Mouse (Mus musculus): ENCODE measurements around the gene 1700020N15Rik. TPM values are rescaled to one million over a fixed set of nuclear protein-coding genes. Genes with fewer than 3 reads are reported as not detected.
"Not testable (repeated sequence)": the region's sequence is repeated elsewhere in the genome, so short reads cannot be mapped to it uniquely, and the experiment has no call there.

1700020N15Rik gene
- not detected in 2 replicates for total RNA-seq (2014; rRNA removed)
- polyA plus RNA-seq (2015; fragmentation: Nextera tagmentation; extraction: Ambion mirVana): not detected in 2 replicates

GRCm38 (mm10) chrX:69945000-69945399 is at the start of gene 1700020N15Rik:
TSS of gene 1700020N15Rik (plus strand) at chrX:69945300.
- ATAC-seq (ENCODE audit: low FRiP score): not testable (repeated sequence)

GRCm38 (mm10) chrX:69976790-69977579 is 31.9 kb downstream of the 1700020N15Rik start:
- 37% methylated on average over 2 of the region's 2 CpGs for WGBS
- Histone ChIP-seq H3K27ac (ENCODE audit: low read depth, low read length) (no peak overlapping the region), H3K4me3 (ENCODE audit: low read depth, low read length) (no peak overlapping the region), H3K27me3 (ENCODE audit: insufficient read depth, low read length) (no peaks in the 10 kb centered on the region), H3K9me3 (ENCODE audit: low read length) (no peaks in the 10 kb centered on the region), H3K4me1 (ENCODE audit: insufficient read depth, low read length) (no peaks in the 10 kb centered on the region), H3K9ac (replicated peaks; ENCODE audit: low read length, poor library complexity, severe bottlenecking) (no peak overlapping the region), H3K36me3 (ENCODE audit: insufficient read depth, low read length) (no peaks in the 10 kb centered on the region), H3K4me2 (ENCODE audit: low read depth, low read length, poor library complexity, severe bottlenecking) (no peak overlapping the region)
- ATAC-seq (ENCODE audit: low FRiP score): no peak
- TF ChIP-seq CTCF (IDR thresholded peaks at IDR 0.05): no peak
- DNase-seq (ENCODE audit: low spot score): no peak

More at GRCm38 (mm10) chrX:69945000-69945399, at the start of gene 1700020N15Rik:
- H3K9me3 ChIP-seq (ENCODE audit: low read length); H3K36me3 ChIP-seq (ENCODE audit: insufficient read depth, low read length); H3K4me2 ChIP-seq (ENCODE audit: low read depth, low read length, poor library complexity, severe bottlenecking); H3K27me3 ChIP-seq (ENCODE audit: insufficient read depth, low read length); H3K9ac ChIP-seq (replicated peaks; ENCODE audit: low read length, poor library complexity, severe bottlenecking); H3K4me3 ChIP-seq (ENCODE audit: low read depth, low read length); DNase-seq (ENCODE audit: low spot score); H3K4me1 ChIP-seq (ENCODE audit: insufficient read depth, low read length); H3K27ac ChIP-seq (ENCODE audit: low read depth, low read length): not testable (repeated sequence)
- WGBS: 92% methylated on average over 1 of the region's 5 CpGs

Measured in midbrain, postnatal 0 days (tissue).